Mouse (Mus musculus): ENCODE measurements around the gene Lingo3.

GRCm38 (mm10) chr10:80838346-80838912 is 5.4 kb downstream of the Lingo3 start:
- TF ChIP-seq POLR2A (IDR thresholded peaks at IDR 0.05; ENCODE audit: extremely low read depth, insufficient read depth, low read length) (no peak), CTCF (IDR thresholded peaks at IDR 0.05; ENCODE audit: extremely low read depth, insufficient read depth, low read length) (no peak)

Measured in cortical plate, adult 2 months (tissue).